Mouse (Mus musculus): Measurements from ENCODE around the gene Hoxb8.

The Hoxb8 gene

DNA sequence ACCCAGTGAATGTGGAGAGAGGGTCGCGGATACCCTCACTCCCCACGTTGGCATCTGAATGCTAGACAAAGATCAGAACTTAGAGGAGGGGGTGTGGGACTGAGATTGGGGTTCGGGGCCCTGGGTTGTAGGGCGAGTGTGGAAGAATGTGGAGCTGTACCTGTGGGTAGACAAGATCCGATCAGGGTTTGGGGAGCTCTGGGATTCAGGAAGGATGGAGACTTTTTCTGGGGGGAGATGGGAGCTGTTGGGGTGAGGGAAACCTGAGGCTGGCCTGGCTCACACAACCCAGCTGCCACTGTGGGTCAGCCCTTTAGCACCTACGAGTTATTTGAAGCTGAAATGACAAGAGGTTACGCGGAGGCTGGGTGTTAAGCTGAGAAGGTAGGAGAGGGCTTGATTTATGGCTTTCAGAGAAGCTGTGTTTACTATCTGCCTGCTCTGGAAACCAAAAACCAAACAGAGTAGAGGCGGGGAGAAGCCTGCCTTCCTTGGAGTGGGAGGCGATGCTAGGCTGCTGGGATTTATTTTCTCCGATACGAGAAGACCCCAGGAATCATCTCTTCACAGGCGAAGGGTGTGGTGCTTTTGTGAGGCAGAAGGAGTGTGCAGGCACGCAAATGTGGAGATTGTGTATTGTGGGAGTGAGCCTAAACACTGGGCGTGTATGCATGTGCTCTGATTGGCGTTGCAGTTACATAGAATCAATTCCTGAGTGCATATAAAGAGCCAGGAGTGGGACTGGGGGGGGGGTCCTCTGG, 51.7 kb downstream of the Hoxb8 start:
- DNase-seq (ENCODE audit: low read depth, low spot score), result no peak

DNA sequence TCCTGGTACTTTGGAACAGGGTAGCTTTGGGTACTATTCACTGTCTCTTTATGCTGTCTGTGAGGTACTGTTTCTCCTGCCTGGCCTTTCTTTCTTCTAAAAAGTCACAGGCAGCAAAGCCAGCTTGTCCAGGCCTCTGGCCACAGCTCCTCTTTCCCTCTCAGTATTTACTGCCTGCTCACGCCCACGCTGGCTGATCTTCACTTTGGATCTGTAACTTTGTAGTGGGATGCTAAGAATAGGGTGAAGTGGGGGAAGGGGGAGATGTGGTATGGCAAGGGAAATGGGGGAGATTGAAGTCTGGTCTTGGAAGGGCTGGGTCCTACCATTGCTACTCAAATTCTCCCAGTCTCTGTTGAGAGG, 52.3 kb downstream of the Hoxb8 start:
- DNase-seq (ENCODE audit: low read depth, low spot score), result no peak
